In genomic region chr4:46906036-46906691, GRCm38 (mm10) we compare ENCODE assay signal across 22 mouse cellular contexts.
DNase-seq lines count a peak whose midpoint lies in the region; ATAC-seq and TF ChIP-seq lines count a peak whose summit lies in the region.
"Had no signal": no experiment of that assay in that cellular context is flagged by ENCODE, and none has a peak within 500 bp of the region (broad histone marks: within the 10 kb centered on the region; RNA-seq: fewer than 3 reads in every experiment).

No protein-coding gene starts in this region.

- no peaks in the 10 kb centered on the region for H3K36me3 ChIP-seq in liver, embryonic 11.5 days (ENCODE audit: control insufficient read depth, insufficient read depth, low read length)
- H3K36me3 ChIP-seq in liver, embryonic 14.5 days (replicated peaks; ENCODE audit: control insufficient read depth, insufficient read depth, low read depth), result no peaks in the 10 kb centered on the region
- H3K36me3 ChIP-seq: embryonic facial prominence, embryonic 10.5 days; forebrain, embryonic 10.5 days; heart, embryonic 10.5 days; hindbrain, embryonic 12.5 days had no signal

- no peak overlapping the region for H3K4me2 ChIP-seq in liver, embryonic 11.5 days
- no peak overlapping the region for H3K4me2 ChIP-seq in liver, embryonic 14.5 days (ENCODE audit: low read depth)
- H3K4me2 ChIP-seq: hindbrain, embryonic 12.5 days had no signal

- no peak for TF ChIP-seq EP300 in liver, embryonic 14.5 days (IDR thresholded peaks at IDR 0.05; ENCODE audit: low read depth)

- no peak overlapping the region for H3K4me3 ChIP-seq in liver, embryonic 11.5 days (ENCODE audit: low read depth, low read length)
- H3K4me3 ChIP-seq in liver, embryonic 14.5 days (ENCODE audit: insufficient read depth in 1 of 2, low read depth in 2 of 2, low read length in 2 of 2), result no peak overlapping the region
- H3K4me3 ChIP-seq: embryonic facial prominence, embryonic 10.5 days; erythroblast, embryonic 14.5 days; forebrain, embryonic 10.5 days; heart, embryonic 10.5 days; hindbrain, embryonic 12.5 days had no signal

- no peak for DNase-seq in liver, embryonic 11.5 days (ENCODE audit: low spot score)
- no peak for DNase-seq in liver
- DNase-seq in liver, embryonic 14.5 days (ENCODE audit: low read depth in 3 of 3, low spot score in 3 of 3), result no peak
- no peak for DNase-seq in frontal cortex, adult 2 months (ENCODE audit: extremely low spot score in 1 of 2, low spot score in 1 of 2)
- DNase-seq in retina, postnatal 1 day, result no peak
- DNase-seq in left cerebral cortex, postnatal 36 days (ENCODE audit: low spot score in 2 of 2), result no peak
- DNase-seq: adrenal gland, postnatal 10 days; cerebellum, adult 11-12 months; cerebellum, adult 9-11 months; cerebellum, postnatal 36 days; gastrocnemius, postnatal 36 days; heart, adult 18-20 months; heart, postnatal 10 days; heart, postnatal 4 days had no signal

- no peak for TF ChIP-seq CTCF in liver, embryonic 14.5 days (IDR thresholded peaks at IDR 0.05; ENCODE audit: low read depth)

- H3K4me1 ChIP-seq in liver, embryonic 11.5 days (replicated peaks; ENCODE audit: control insufficient read depth, insufficient read depth, low read length), result peaks cover 29% of the 10 kb centered on the region
- H3K4me1 ChIP-seq in liver, embryonic 14.5 days (replicated peaks; ENCODE audit: control insufficient read depth in 2 of 2, insufficient read depth in 2 of 2, low read length in 1 of 2), result peaks cover 31 to 43% of the 10 kb centered on the region in 2 experiments
- H3K4me1 ChIP-seq: embryonic facial prominence, embryonic 10.5 days; hindbrain, embryonic 12.5 days had no signal

- H3K27me3 ChIP-seq in liver, embryonic 11.5 days (replicated peaks; ENCODE audit: control insufficient read depth, insufficient read depth, low read length), result no peaks in the 10 kb centered on the region
- no peaks in the 10 kb centered on the region for H3K27me3 ChIP-seq in liver, embryonic 14.5 days (ENCODE audit: control insufficient read depth, insufficient read depth, low read length)
- H3K27me3 ChIP-seq: hindbrain, embryonic 12.5 days had no signal

- peak; percentile 61 for ATAC-seq in liver, embryonic 11.5 days (replicated peaks; ENCODE audit: low FRiP score)
- ATAC-seq in common myeloid progenitor, adult 5-6 weeks (replicated peaks; ENCODE audit: low read depth, poor library complexity, severe bottlenecking), result peak; percentile 51; the same call in 1 of the 2 replicates
- ATAC-seq in liver, embryonic 14.5 days (ENCODE audit: insufficient read depth), result peak; percentile 56; the same call in 1 of the 2 replicates
- peak; percentile 31; the same call in 1 of the 2 replicates for ATAC-seq in megakaryocyte, adult 5-6 weeks (ENCODE audit: poor library complexity, severe bottlenecking)
- ATAC-seq: forebrain, embryonic 14.5 days had no signal

- H3K27ac ChIP-seq in liver, embryonic 11.5 days (ENCODE audit: low read depth, low read length), result no peak overlapping the region
- no peak overlapping the region for H3K27ac ChIP-seq in liver, embryonic 14.5 days
- H3K27ac ChIP-seq: embryonic facial prominence, embryonic 10.5 days; forebrain, embryonic 10.5 days; heart, embryonic 10.5 days; hindbrain, embryonic 12.5 days had no signal

- peaks cover 3% of the 10 kb centered on the region; the same call in 1 of the 2 replicates for H3K9me3 ChIP-seq in liver, embryonic 11.5 days (ENCODE audit: control insufficient read depth, low read length)
- no peaks in the 10 kb centered on the region for H3K9me3 ChIP-seq in liver, embryonic 14.5 days (ENCODE audit: control insufficient read depth, low read length)

- intact Hi-C loops in left cerebral cortex, postnatal 36 days (cut with DNase I), result no loop called here

- no peak overlapping the region for H3K9ac ChIP-seq in liver, embryonic 11.5 days (ENCODE audit: low read depth, low read length)
- H3K9ac ChIP-seq in liver, embryonic 14.5 days (replicated peaks), result no peak overlapping the region
- H3K9ac ChIP-seq: hindbrain, embryonic 12.5 days had no signal

- 57% methylated on average over 3 of the region's 3 CpGs for WGBS in liver, embryonic 11.5 days
- WGBS in liver, embryonic 14.5 days (ENCODE audit: insufficient replicate concordance), result 37% methylated on average over 3 of the region's 3 CpGs
